Mouse (Mus musculus) embryo, embryonic 11.5 days (tissue): ENCODE measurements around the gene Mogs.
A peak's percentile ranks its signal among the peaks of the same experiment; 100 is the strongest.

Source experiments
- DNase-seq: peaks from one replicate; pipeline ENCODE4 v3.0.0-alpha.2; 2012; ENCODE audit warnings: low read depth, low spot score

The Mogs gene

GRCm38 (mm10) chr6:83095968-83096367, 19.3 kb upstream of the Mogs start:
- no peak for DNase-seq

- no peak for DNase-seq
These were observed 16.9 kb upstream of the Mogs start for GRCm38 (mm10) chr6:83098411-83098810.

- DNase-seq: peak; percentile 70
These were observed 14.0 kb upstream of the Mogs start, which contains the start of the genes Ccdc142 and Gm42688 for GRCm38 (mm10) chr6:83101316-83101687. Ccdc142 (plus strand) TSS chr6:83101601. Gm42688 (plus strand) TSS chr6:83101617.

GRCm38 (mm10) chr6:83101688-83102556, 13.4 kb upstream of the Mogs start:
- DNase-seq: no peak

- no peak for DNase-seq
These were observed 12.1 kb upstream of the Mogs start for GRCm38 (mm10) chr6:83103130-83103650.

GRCm38 (mm10) chr6:83104158-83104557, 11.1 kb upstream of the Mogs start:
- no peak for DNase-seq

- DNase-seq: no peak
These were observed 7.5 kb upstream of the Mogs start for GRCm38 (mm10) chr6:83107566-83108400.

- no peak for DNase-seq
These were observed 6.3 kb upstream of the Mogs start, which contains the start of gene Mrpl53 for GRCm38 (mm10) chr6:83108762-83109668. Mrpl53 (plus strand) TSS chr6:83109040.

- DNase-seq: no peak
These were observed 3.7 kb upstream of the Mogs start for GRCm38 (mm10) chr6:83111510-83112136.

GRCm38 (mm10) chr6:83115682-83116372, 531 bp downstream of the Mogs start:
- no peak for DNase-seq

- DNase-seq: no peak
These were observed 1.3 kb downstream of the Mogs start for GRCm38 (mm10) chr6:83116373-83117164.

GRCm38 (mm10) chr6:83117165-83117438, 1.8 kb downstream of the Mogs start:
- no peak for DNase-seq

GRCm38 (mm10) chr6:83117616-83118015, 2.3 kb downstream of the Mogs start:
- no peak for DNase-seq

GRCm38 (mm10) chr6:83118369-83118768, 3.1 kb downstream of the Mogs start:
- DNase-seq: no peak

GRCm38 (mm10) chr6:83118825-83119733, 3.8 kb downstream of the Mogs start:
- no peak for DNase-seq

GRCm38 (mm10) chr6:83119734-83120051, 4.4 kb downstream of the Mogs start:
- DNase-seq: no peak

- DNase-seq: peak; percentile 97
These were observed 5.9 kb downstream of the Mogs start, which contains the start of gene Wbp1 for GRCm38 (mm10) chr6:83120930-83121862. Wbp1 (minus strand) TSS chr6:83121559.
